Mouse (Mus musculus): ENCODE data around the gene Trmt1. TPM values are rescaled to one million over a fixed set of nuclear protein-coding genes. Genes with fewer than 3 reads are reported as not detected.

Trmt1 gene
- polyA plus RNA-seq, 1 experiment from 2014 or later, result 57.8 TPM

GRCm38 (mm10) chr8:84653092-84653631, 32.9 kb upstream of the Trmt1 start:
- 66% methylated on average over 9 of the region's 9 CpGs for WGBS
- H3K4me1 ChIP-seq (replicated peaks), result peaks cover 62% of the 10 kb centered on the region
- H3K27ac ChIP-seq, result peak overlapping the region; percentile 69
- H3K27me3 ChIP-seq (ENCODE audit: insufficient read depth, poor library complexity, severe bottlenecking), result no peaks in the 10 kb centered on the region
- H3K9me3 ChIP-seq, result no peaks in the 10 kb centered on the region
- H3K4me3 ChIP-seq, result no peak overlapping the region
- no peak for DNase-seq (ENCODE audit: low spot score)
- no peaks in the 10 kb centered on the region for H3K36me3 ChIP-seq

GRCm38 (mm10) chr8:84654597-84654996, 31.5 kb upstream of the Trmt1 start:
- no peaks in the 10 kb centered on the region for H3K9me3 ChIP-seq
- H3K4me1 ChIP-seq (replicated peaks), result peaks cover 73% of the 10 kb centered on the region
- peak overlapping the region; percentile 93 for H3K27ac ChIP-seq
- WGBS, result 42% methylated on average over 4 of the region's 4 CpGs
- DNase-seq (ENCODE audit: low spot score), result peak; percentile 32
- no peaks in the 10 kb centered on the region for H3K36me3 ChIP-seq
- H3K4me3 ChIP-seq, result 0 out of 2 replicates have a peak overlapping the region, but pooled peaks have one; percentile 55
- H3K27me3 ChIP-seq (ENCODE audit: insufficient read depth, poor library complexity, severe bottlenecking), result no peaks in the 10 kb centered on the region

- WGBS, result 2% methylated on average over 15 of the region's 15 CpGs
- Histone ChIP-seq H3K4me1 (replicated peaks) (peaks cover 73% of the 10 kb centered on the region), H3K4me3 (peak overlapping the region; percentile 55), H3K27ac (peak overlapping the region; percentile 93), H3K27me3 (ENCODE audit: insufficient read depth, poor library complexity, severe bottlenecking) (no peaks in the 10 kb centered on the region), H3K36me3 (no peaks in the 10 kb centered on the region), H3K9me3 (no peaks in the 10 kb centered on the region)
- DNase-seq (ENCODE audit: low spot score), result peak; percentile 86
These were observed 30.5 kb upstream of the Trmt1 start for GRCm38 (mm10) chr8:84655336-84656190.

GRCm38 (mm10) chr8:84656191-84656525, 29.9 kb upstream of the Trmt1 start:
- Histone ChIP-seq H3K4me1 (replicated peaks) (peaks cover 73% of the 10 kb centered on the region), H3K4me3 (peak overlapping the region; percentile 55), H3K9me3 (no peaks in the 10 kb centered on the region), H3K27me3 (ENCODE audit: insufficient read depth, poor library complexity, severe bottlenecking) (no peaks in the 10 kb centered on the region), H3K36me3 (no peaks in the 10 kb centered on the region), H3K27ac (peak overlapping the region; percentile 93)
- DNase-seq (ENCODE audit: low spot score), result peak; percentile 85
- WGBS, result under 1% methylated on average over 10 of the region's 10 CpGs

GRCm38 (mm10) chr8:84656641-84657126, 29.4 kb upstream of the Trmt1 start:
- 1% methylated on average over 23 of the region's 23 CpGs for WGBS
- Histone ChIP-seq H3K4me1 (replicated peaks) (peaks cover 75% of the 10 kb centered on the region), H3K36me3 (no peaks in the 10 kb centered on the region), H3K27me3 (ENCODE audit: insufficient read depth, poor library complexity, severe bottlenecking) (no peaks in the 10 kb centered on the region), H3K27ac (peak overlapping the region; percentile 93), H3K4me3 (peak overlapping the region; percentile 55), H3K9me3 (no peaks in the 10 kb centered on the region)
- peak; percentile 80 for DNase-seq (ENCODE audit: low spot score)

- Histone ChIP-seq H3K27ac (peak overlapping the region; percentile 93), H3K36me3 (no peaks in the 10 kb centered on the region), H3K9me3 (no peaks in the 10 kb centered on the region), H3K4me1 (replicated peaks) (peaks cover 80% of the 10 kb centered on the region), H3K4me3 (peak overlapping the region; percentile 55), H3K27me3 (ENCODE audit: insufficient read depth, poor library complexity, severe bottlenecking) (no peaks in the 10 kb centered on the region)
- DNase-seq (ENCODE audit: low spot score), result no peak
These were observed 28.9 kb upstream of the Trmt1 start for GRCm38 (mm10) chr8:84657203-84657602.

GRCm38 (mm10) chr8:84657680-84658079, 28.4 kb upstream of the Trmt1 start:
- H3K4me3 ChIP-seq, result peak overlapping the region; percentile 13; the same call in 1 of the 2 replicates
- no peaks in the 10 kb centered on the region for H3K27me3 ChIP-seq (ENCODE audit: insufficient read depth, poor library complexity, severe bottlenecking)
- WGBS, result 49% methylated on average over 4 of the region's 4 CpGs
- H3K9me3 ChIP-seq, result no peaks in the 10 kb centered on the region
- no peak for DNase-seq (ENCODE audit: low spot score)
- H3K36me3 ChIP-seq, result no peaks in the 10 kb centered on the region
- peak overlapping the region; percentile 93 for H3K27ac ChIP-seq
- peaks cover 83% of the 10 kb centered on the region for H3K4me1 ChIP-seq (replicated peaks)

- Histone ChIP-seq H3K27ac (peak overlapping the region; percentile 41), H3K4me1 (replicated peaks) (peaks cover 87% of the 10 kb centered on the region), H3K36me3 (no peaks in the 10 kb centered on the region), H3K4me3 (peak overlapping the region; percentile 97), H3K9me3 (no peaks in the 10 kb centered on the region), H3K27me3 (ENCODE audit: insufficient read depth, poor library complexity, severe bottlenecking) (no peaks in the 10 kb centered on the region)
- no peak for DNase-seq (ENCODE audit: low spot score)
- WGBS, result 77% methylated on average over 1 of the region's 1 CpGs
These were observed 27.2 kb upstream of the Trmt1 start for GRCm38 (mm10) chr8:84658951-84659350.

GRCm38 (mm10) chr8:84659936-84660818, 25.9 kb upstream of the Trmt1 start:
- Histone ChIP-seq H3K4me1 (replicated peaks) (peaks cover 81% of the 10 kb centered on the region), H3K9me3 (no peaks in the 10 kb centered on the region), H3K27me3 (ENCODE audit: insufficient read depth, poor library complexity, severe bottlenecking) (no peaks in the 10 kb centered on the region), H3K27ac (peak overlapping the region; percentile 95), H3K4me3 (peak overlapping the region; percentile 97), H3K36me3 (no peaks in the 10 kb centered on the region)
- peak; percentile 83 for DNase-seq (ENCODE audit: low spot score)
- 1% methylated on average over 33 of the region's 33 CpGs for WGBS

- peaks cover 81% of the 10 kb centered on the region for H3K4me1 ChIP-seq (replicated peaks)
- no peaks in the 10 kb centered on the region for H3K9me3 ChIP-seq
- WGBS, result under 1% methylated on average over 20 of the region's 20 CpGs
- H3K27ac ChIP-seq, result peak overlapping the region; percentile 95
- DNase-seq (ENCODE audit: low spot score), result peak; percentile 71
- H3K4me3 ChIP-seq, result peak overlapping the region; percentile 97
- H3K36me3 ChIP-seq, result no peaks in the 10 kb centered on the region
- H3K27me3 ChIP-seq (ENCODE audit: insufficient read depth, poor library complexity, severe bottlenecking), result no peaks in the 10 kb centered on the region
These were observed 25.2 kb upstream of the Trmt1 start for GRCm38 (mm10) chr8:84660819-84661457.

GRCm38 (mm10) chr8:84661458-84661871, 24.6 kb upstream of the Trmt1 start:
- H3K27me3 ChIP-seq (ENCODE audit: insufficient read depth, poor library complexity, severe bottlenecking), result no peaks in the 10 kb centered on the region
- H3K4me1 ChIP-seq (replicated peaks), result peaks cover 81% of the 10 kb centered on the region
- peak; percentile 66 for DNase-seq (ENCODE audit: low spot score)
- H3K4me3 ChIP-seq, result peak overlapping the region; percentile 97
- WGBS, result under 1% methylated on average over 24 of the region's 24 CpGs
- H3K27ac ChIP-seq, result peak overlapping the region; percentile 95
- 0 out of 2 replicates have a peak, but pooled peaks cover 3% of the 10 kb centered on the region for H3K36me3 ChIP-seq
- no peaks in the 10 kb centered on the region for H3K9me3 ChIP-seq

- Histone ChIP-seq H3K27me3 (ENCODE audit: insufficient read depth, poor library complexity, severe bottlenecking) (no peaks in the 10 kb centered on the region), H3K36me3 (0 out of 2 replicates have a peak, but pooled peaks cover 3% of the 10 kb centered on the region), H3K4me3 (peak overlapping the region; percentile 97), H3K27ac (peak overlapping the region; percentile 95), H3K4me1 (replicated peaks) (peaks cover 76% of the 10 kb centered on the region), H3K9me3 (no peaks in the 10 kb centered on the region)
- no peak for DNase-seq (ENCODE audit: low spot score)
- under 1% methylated on average over 61 of the region's 61 CpGs for WGBS
These were observed 24.0 kb upstream of the Trmt1 start for GRCm38 (mm10) chr8:84661961-84662571.

All from hindbrain, embryonic 10.5 days (tissue).